Mouse (Mus musculus) liver, adult (tissue): Measurements from ENCODE around the gene Arhgef10l.

Source experiments
- GATA4 ChIP-seq: IDR thresholded peaks from 2 replicates; pipeline ENCODE4 v1.6.1; 2014; ENCODE audit warnings: mild to moderate bottlenecking, low read length; ENCODE audit not compliant: insufficient replicate concordance

Arhgef10l gene

DNA sequence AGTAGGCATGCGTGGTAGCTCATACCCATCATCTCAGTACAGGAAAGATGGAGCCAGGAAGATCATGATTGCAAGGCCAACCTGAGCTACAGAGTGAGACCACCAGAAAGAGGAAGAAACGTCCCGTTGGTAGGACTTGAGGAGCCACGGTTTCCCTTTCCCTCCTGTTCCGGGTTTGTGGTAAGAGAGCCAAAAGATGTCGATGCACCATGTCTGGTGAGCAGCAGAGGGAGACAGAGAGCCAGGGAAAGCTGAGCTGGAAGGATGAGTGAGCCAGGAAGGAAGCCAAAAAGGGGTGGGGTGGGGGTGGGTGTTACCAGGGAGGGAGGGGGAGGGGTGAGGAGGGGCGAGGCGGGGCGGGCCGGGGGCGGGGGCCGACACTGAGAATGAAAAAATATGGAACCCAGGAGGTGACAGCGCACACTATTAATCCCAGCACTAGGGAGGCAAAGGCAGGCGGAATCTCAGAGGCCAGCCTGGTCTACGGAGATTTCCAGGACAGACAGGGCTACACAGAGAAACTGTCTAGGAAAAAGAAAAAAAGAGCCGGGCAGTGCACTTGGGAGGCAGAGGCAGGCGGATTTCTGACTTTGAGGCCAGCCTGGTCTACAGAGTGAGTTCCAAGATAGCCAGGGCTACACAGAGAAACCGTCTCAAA lies 14.0 kb upstream of the Arhgef10l start:
- no peak for TF ChIP-seq GATA4

DNA sequence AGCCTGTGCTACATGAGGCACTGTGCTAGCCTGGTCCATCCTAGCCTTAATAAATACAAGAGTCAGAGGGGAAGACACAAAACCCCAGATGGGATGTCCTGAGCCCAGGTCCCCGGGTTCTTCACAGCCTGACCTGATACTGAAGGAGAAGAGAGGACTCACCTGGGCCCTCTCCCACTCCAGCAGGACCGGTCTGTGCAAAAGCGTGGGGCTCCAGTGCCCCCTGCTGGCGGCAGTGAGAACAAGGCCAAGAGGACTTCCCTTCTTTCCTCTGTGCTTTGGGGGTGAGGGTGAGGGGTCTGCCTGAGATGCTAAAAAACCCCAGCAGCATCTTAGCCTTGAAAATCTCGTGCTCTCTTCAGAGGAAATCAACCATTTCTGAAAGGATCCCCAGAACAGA lies 13.2 kb upstream of the Arhgef10l start:
- no peak for TF ChIP-seq GATA4

GRCm38 (mm10) chr4:140674345-140674926 lies 8.6 kb upstream of the Arhgef10l start:
- TF ChIP-seq GATA4: no peak

DNA sequence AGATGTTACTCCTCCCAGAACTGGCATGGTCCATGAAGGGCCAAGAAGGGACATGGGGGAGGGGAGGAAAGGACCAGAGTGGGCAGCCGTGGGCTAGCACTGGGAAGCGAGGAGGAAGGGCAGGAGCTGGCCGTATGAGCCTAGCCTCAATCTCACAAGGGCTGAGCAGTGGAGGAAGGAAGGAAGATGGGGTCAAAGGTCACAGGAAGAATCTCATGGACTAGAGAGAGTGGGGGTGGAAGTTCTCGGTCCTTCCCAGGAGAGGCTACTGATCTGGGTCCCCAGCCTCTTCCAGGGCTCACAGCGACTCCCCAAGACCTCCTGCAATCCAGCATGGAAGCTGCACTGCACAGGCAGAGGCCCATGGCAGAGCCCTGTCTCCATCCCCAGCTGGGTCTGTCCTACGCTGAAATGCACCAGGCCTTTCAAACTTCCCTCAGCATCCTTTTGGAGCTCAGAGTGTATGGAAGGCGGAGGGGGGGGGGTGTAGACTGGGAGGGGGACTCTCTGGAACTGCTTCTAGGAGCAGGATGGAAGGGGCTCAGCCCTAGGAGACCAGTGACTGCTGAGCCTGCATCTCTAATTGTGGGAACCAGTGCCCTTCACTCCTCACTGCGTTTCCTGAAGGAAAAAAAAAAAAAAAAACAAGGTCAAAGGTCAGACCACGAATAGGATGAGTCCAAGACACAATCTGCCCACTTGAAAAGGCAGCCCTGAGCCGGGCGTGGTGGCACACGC lies 7.9 kb upstream of the Arhgef10l start:
- no peak; the same call in 1 of the 2 replicates for TF ChIP-seq GATA4

DNA sequence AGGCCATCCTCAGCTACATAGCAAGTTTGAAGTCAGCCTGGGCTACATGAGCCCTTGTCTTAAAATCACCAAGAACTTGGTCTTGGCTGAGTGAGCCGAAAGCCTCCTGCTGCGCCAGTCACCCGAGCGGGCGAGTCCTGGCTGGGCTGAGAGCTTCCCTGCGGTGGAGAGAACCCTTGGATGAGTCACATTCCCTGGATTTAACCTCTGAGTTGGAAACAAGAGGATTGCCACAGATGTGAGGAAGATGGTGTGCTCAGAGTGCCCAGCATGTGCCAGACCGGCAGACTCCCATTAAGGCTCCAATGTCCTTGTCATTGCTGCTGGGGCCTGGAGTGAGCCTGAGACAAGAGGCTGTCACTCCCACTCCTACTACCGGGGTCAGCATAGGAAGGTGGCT lies 2.0 kb upstream of the Arhgef10l start:
- no peak for TF ChIP-seq GATA4

DNA sequence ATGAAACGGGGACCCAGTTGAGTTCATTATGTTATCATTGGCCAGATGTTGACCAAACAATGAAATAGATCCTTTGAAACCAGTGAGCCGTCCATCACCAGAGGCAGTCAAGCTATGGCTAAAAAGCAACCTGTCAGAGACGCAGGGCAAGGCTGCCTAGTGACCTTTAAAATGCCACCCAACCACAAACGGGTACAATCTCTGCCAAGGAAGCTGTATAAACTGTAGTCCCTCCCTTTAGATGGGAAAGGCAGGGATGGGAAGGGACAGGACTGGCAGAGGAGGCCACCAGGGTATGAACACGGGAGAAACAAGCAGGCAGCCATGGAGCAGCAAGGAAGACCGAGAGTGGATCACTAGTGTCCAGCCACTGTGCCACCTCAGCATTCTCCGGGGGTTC lies 759 bp downstream of the Arhgef10l start:
- TF ChIP-seq GATA4: no peak

GRCm38 (mm10) chr4:140662882-140663585 lies 2.8 kb downstream of the Arhgef10l start:
- TF ChIP-seq GATA4: no peak

DNA sequence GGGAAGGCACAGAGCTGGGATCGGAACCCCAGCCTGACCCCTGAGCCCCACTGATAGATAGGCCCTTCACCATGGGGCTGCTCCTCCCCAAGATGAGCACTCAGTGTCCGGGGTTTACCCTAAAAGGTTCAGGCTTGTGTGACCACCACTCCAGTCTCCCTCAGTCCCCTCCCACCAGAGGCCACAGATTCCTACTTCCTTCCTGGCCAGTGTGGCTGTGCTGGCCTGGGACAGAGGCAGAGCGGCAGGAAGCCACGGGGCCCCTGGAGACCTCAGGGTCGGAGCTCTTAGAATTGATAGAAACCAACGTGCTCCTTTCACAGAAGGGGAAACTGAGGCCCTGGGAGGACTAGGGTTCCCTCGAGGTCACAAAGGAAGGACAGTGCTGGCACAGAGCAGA lies 3.4 kb downstream of the Arhgef10l start:
- no peak for TF ChIP-seq GATA4

DNA sequence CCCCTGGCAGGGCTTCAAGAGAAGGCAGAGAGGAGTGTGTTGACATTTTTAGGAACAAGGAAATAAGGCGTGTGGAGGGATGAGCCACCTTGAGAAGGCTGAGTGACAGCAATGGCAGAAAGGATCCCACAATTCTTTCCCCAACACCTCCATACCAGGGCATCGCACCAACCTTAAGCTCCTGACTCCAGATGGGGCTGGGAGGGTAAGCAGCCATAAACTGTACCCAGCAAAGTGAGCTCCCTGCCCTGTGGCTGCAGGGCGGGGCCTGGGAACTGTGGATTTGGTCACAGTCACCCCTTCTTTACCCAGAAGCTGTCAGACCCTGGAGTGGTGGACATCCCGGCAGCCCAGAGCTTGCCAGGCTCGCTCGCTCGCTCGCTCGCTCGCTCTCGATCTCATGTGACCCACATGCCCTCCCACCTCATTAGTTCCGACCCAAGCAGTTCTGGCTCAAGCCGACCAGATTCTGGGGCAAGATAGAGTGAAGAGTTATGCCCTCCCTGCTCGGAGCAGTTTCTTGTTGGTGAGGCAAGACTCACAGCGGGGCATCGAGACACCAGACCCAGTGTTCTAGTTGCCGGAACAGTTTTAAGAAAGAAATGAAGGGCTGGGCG lies 4.3 kb downstream of the Arhgef10l start:
- no peak for TF ChIP-seq GATA4

- TF ChIP-seq GATA4: no peak
Measured at GRCm38 (mm10) chr4:140657681-140658575, 7.9 kb downstream of the Arhgef10l start.

DNA sequence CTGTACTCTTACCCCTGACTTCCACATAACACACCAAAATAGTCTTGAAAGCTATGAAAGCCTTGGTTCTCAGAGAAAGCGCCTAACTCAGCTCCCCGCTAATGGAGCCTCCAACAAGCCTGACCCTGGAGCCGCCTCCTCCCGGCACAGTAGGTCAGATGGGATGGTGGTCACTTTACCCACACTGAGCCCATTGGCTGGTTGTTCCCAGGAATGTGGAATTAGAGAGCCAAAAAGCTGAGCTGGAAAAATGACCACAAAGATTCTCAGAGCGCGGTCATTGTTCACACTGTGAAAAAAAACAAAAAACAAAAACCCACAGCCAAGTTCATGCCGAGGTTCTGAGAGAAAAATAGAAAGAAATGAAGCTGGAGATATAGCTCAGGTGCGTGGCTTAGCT lies 9.3 kb downstream of the Arhgef10l start:
- no peak for TF ChIP-seq GATA4

- no peak for TF ChIP-seq GATA4
Measured at GRCm38 (mm10) chr4:140654798-140655197, 11.0 kb downstream of the Arhgef10l start.

DNA sequence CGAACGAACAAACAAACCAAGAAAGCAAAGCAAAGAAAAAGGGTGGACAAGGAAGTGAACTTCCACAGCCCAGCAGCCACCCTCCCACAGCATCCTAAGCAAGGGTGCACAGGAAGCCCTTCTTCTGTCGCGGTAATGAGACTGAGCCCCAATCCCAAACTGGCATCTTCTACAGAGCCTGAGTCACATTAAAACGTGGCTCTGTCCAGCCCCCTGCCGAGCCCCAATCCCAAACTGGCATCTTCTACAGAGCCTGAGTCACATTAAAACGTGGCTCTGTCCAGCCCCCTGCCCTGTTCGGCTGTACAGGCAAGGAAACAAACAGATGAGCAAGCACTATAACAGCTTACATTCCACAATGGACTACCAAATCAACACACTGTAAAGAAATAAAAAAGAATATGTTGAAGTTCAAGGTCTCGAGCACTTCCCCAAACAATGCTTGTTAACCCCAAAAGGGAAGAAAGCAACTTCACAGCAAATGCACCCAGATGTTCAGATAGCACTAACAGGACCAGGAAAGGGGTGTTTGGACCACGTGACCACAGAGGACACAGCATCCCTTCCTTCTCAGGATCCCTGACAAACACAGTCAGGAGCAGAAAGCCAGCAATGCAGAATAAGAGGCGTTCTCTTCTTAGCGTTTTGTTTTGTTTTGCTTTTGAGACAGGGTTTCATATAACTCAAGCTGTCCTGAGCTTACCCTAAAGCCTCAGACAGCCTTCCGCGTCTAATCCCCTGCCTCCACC lies 11.8 kb downstream of the Arhgef10l start:
- no peak for TF ChIP-seq GATA4

DNA sequence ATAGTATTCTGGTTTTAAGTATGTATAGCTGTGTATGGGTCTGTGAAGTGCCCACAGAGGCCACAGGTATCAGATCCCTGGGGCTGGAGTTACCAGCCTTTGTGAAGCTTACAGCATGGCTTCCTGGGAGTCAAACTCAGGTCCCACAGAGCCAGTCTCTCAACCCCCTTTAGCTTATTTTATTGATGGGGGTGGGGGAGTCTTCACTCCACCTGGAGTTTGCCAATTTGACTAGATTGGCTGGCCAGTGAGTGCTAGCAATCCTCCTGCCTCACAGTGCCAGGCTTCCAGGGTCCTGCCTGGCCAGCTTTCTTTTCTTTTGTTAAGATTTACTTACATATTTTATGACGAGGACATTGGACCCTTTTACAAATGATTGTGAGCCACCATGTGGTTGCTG lies 16.1 kb downstream of the Arhgef10l start:
- TF ChIP-seq GATA4: no peak
